Mouse (Mus musculus) stomach, postnatal 0 days (tissue): ENCODE results near the gene Dpp10. TPM values are rescaled to one million over a fixed set of nuclear protein-coding genes. Genes with fewer than 3 reads are reported as not detected.
A peak's percentile ranks its signal among the peaks of the same experiment; 100 is the strongest.

Source experiments
- ATAC-seq: fragments of 200-750 bp; cut with Nextera tagmentation; 2 replicates; pipeline ENCODE4 v1.8.0; 2017; ENCODE audit not compliant: low FRiP score, low TSS enrichment
- DNase-seq: peaks from one replicate; pipeline ENCODE4 v3.0.0-alpha.2; 2016; ENCODE audit warnings: low spot score
- H3K27ac ChIP-seq: fragments of 300-500 bp; sonication (generic); replicated peaks from 2 replicates; pipeline ENCODE4 v1.5.1; 2014; ENCODE audit warnings: mild to moderate bottlenecking, control low read depth
- H3K27me3 ChIP-seq: fragments of 300-500 bp; sonication (generic); 2 replicates; pipeline ENCODE4 v1.6.1; 2014; ENCODE audit warnings: low read length; ENCODE audit not compliant: control insufficient read depth, insufficient read depth
- H3K36me3 ChIP-seq: fragments of 300-500 bp; sonication (generic); 2 replicates; pipeline ENCODE4 v1.6.1; 2014; ENCODE audit warnings: low read length, mixed read lengths; ENCODE audit not compliant: control insufficient read depth, insufficient read depth
- H3K4me1 ChIP-seq: fragments of 300-500 bp; sonication (generic); replicated peaks from 2 replicates; pipeline ENCODE4 v1.6.1; 2014; ENCODE audit warnings: antibody characterized with exemption; ENCODE audit not compliant: control insufficient read depth, insufficient read depth
- H3K4me2 ChIP-seq: fragments of 300-500 bp; sonication (generic); replicated peaks from 2 replicates; pipeline ENCODE4 v1.6.1; 2014; ENCODE audit warnings: low read depth, mild to moderate bottlenecking, control low read depth, moderate library complexity
- H3K4me3 ChIP-seq: fragments of 300-500 bp; sonication (generic); 2 replicates; pipeline ENCODE4 v1.5.1; 2014; ENCODE audit warnings: low read depth, low read length, control low read depth
- H3K9ac ChIP-seq: fragments of 300-500 bp; sonication (generic); 2 replicates; pipeline ENCODE4 v1.6.1; 2014; ENCODE audit warnings: mild to moderate bottlenecking, low read length, control low read depth, mixed read lengths
- H3K9me3 ChIP-seq: fragments of 300-500 bp; sonication (generic); 2 replicates; pipeline ENCODE4 v1.6.1; 2016; ENCODE audit warnings: low read length; ENCODE audit not compliant: control insufficient read depth
- CTCF ChIP-seq: IDR thresholded peaks from 2 replicates; pipeline ENCODE4 v1.5.1; 2016; ENCODE audit warnings: antibody characterized with exemption, low read depth, mild to moderate bottlenecking, moderate library complexity
- EP300 ChIP-seq: optimal IDR thresholded peaks from 2 replicates; pipeline ENCODE3; 2016; ENCODE audit warnings: antibody characterized with exemption
- WGBS: fragments of 180-500 bp; shearing (Covaris S2); extraction: QIAGEN DNeasy Blood & Tissue Kit; methylation state at CpG from one replicate; pipeline ENCODE4 v1.1.7; 2014; 5-methylcytosine and 5-hydroxymethylcytosine counted together
- polyA plus RNA-seq: library from polyadenylated mRNA; unstranded; fragments of >200 nt; fragmentation: Nextera tagmentation; extraction: Ambion mirVana; gene quantifications from 2 replicates; pipeline ENCODE4 v1.2.1, GENCODE M21; 2015

Gene Dpp10
- polyA plus RNA-seq, 1 experiment from 2014 or later, result 0.75 TPM

GRCm38 (mm10) chr1:123978597-123978996 lies 66.8 kb downstream of the Dpp10 start:
- no peak overlapping the region for H3K4me3 ChIP-seq
- H3K27ac ChIP-seq, result no peak overlapping the region
- DNase-seq (no peak), ATAC-seq (no peak)
- no peaks in the 10 kb centered on the region for H3K27me3 ChIP-seq
- no peak overlapping the region for H3K4me2 ChIP-seq
- no peaks in the 10 kb centered on the region for H3K9me3 ChIP-seq
- H3K4me1 ChIP-seq, result no peaks in the 10 kb centered on the region
- H3K9ac ChIP-seq, result no peak overlapping the region
- TF ChIP-seq EP300, result no peak
- H3K36me3 ChIP-seq, result no peaks in the 10 kb centered on the region
- WGBS, result 32% methylated on average over 1 of the region's 1 CpGs

GRCm38 (mm10) chr1:123974621-123975020 lies 70.7 kb downstream of the Dpp10 start:
- H3K36me3 ChIP-seq, result no peaks in the 10 kb centered on the region
- no peak overlapping the region for H3K9ac ChIP-seq
- no peak overlapping the region for H3K27ac ChIP-seq
- no peaks in the 10 kb centered on the region for H3K9me3 ChIP-seq
- no peaks in the 10 kb centered on the region for H3K27me3 ChIP-seq
- TF ChIP-seq EP300, result no peak
- TF ChIP-seq CTCF, result peak; percentile 74
- H3K4me3 ChIP-seq, result no peak overlapping the region
- H3K4me2 ChIP-seq, result no peak overlapping the region
- WGBS, result 16% methylated on average over 3 of the region's 3 CpGs
- ATAC-seq (no peak), DNase-seq (peak; percentile 38)
- H3K4me1 ChIP-seq, result no peaks in the 10 kb centered on the region

GRCm38 (mm10) chr1:123946149-123946548 lies 99.2 kb downstream of the Dpp10 start:
- ATAC-seq, result no peak
- WGBS, result 79% methylated on average over 4 of the region's 4 CpGs

GRCm38 (mm10) chr1:123940826-123941225 lies 104.5 kb downstream of the Dpp10 start:
- H3K9ac ChIP-seq, result no peak overlapping the region
- no peaks in the 10 kb centered on the region for H3K36me3 ChIP-seq
- no peak for ATAC-seq
- DNase-seq, result no peak
- H3K27me3 ChIP-seq, result no peaks in the 10 kb centered on the region
- H3K4me3 ChIP-seq, result no peak overlapping the region
- H3K9me3 ChIP-seq, result no peaks in the 10 kb centered on the region
- no peak overlapping the region for H3K27ac ChIP-seq
- WGBS, result 90% methylated on average over 1 of the region's 1 CpGs
- no peak overlapping the region for H3K4me2 ChIP-seq
- TF ChIP-seq EP300 (no peak), CTCF (no peak)
- no peaks in the 10 kb centered on the region for H3K4me1 ChIP-seq

More at GRCm38 (mm10) chr1:123946149-123946548, 99.2 kb downstream of the Dpp10 start:
- Histone ChIP-seq H3K4me1 (no peaks in the 10 kb centered on the region), H3K27ac (no peak overlapping the region), H3K4me3 (no peak overlapping the region), H3K9ac (no peak overlapping the region), H3K4me2 (no peak overlapping the region), H3K27me3 (no peaks in the 10 kb centered on the region), H3K36me3 (no peaks in the 10 kb centered on the region), H3K9me3 (no peaks in the 10 kb centered on the region)
- no peak for TF ChIP-seq CTCF
- TF ChIP-seq EP300, result no peak
- no peak for DNase-seq

GRCm38 (mm10) chr1:123933812-123934727 lies 111.3 kb downstream of the Dpp10 start:
- WGBS, result 57% methylated on average over 7 of the region's 7 CpGs
- no peak for ATAC-seq

GRCm38 (mm10) chr1:123928003-123928370 lies 117.4 kb downstream of the Dpp10 start:
- WGBS, result 71% methylated on average over 3 of the region's 3 CpGs
- ATAC-seq (no peak), DNase-seq (no peak)
- Histone ChIP-seq H3K36me3 (no peaks in the 10 kb centered on the region), H3K27ac (no peak overlapping the region), H3K4me1 (no peaks in the 10 kb centered on the region), H3K4me2 (no peak overlapping the region), H3K9me3 (no peaks in the 10 kb centered on the region), H3K4me3 (no peak overlapping the region), H3K27me3 (no peaks in the 10 kb centered on the region), H3K9ac (no peak overlapping the region)
- no peak for TF ChIP-seq CTCF
- no peak for TF ChIP-seq EP300

More at GRCm38 (mm10) chr1:123933812-123934727, 111.3 kb downstream of the Dpp10 start:
- Histone ChIP-seq H3K27me3 (no peaks in the 10 kb centered on the region), H3K4me2 (no peak overlapping the region), H3K9ac (no peak overlapping the region), H3K4me3 (no peak overlapping the region), H3K4me1 (no peaks in the 10 kb centered on the region), H3K27ac (no peak overlapping the region), H3K36me3 (no peaks in the 10 kb centered on the region), H3K9me3 (no peaks in the 10 kb centered on the region)
- TF ChIP-seq CTCF (no peak), EP300 (no peak)
- DNase-seq, result no peak
